Mouse (Mus musculus): ENCODE measurements around the gene Naglu.

DNA sequence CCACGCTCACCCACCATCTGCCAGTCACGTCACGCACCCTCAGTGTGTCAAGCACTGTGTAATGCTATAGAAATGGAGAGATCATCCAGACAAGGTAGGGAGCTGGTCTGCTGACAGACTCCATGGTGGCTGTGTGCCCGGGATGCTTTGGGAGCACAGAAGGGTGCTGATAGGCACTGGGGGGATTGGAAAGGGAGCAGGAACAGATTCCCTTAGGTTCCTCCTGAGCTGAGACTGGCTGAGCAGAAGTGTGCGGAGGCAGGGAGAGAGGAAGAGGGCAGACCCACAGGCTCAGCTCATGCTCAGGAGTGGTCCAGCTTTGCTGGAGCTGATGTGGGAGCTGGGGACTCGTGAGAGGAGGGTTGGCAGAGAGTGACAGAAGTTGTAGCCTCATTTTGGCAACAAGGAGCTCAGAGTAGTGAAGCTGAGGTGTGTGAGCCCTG is 18.7 kb upstream of the Naglu start:
- TF ChIP-seq CTCF (IDR thresholded peaks at IDR 0.05; ENCODE audit: borderline replicate concordance, extremely low read depth, insufficient read depth, insufficient read length) (no peak), POLR2A (IDR thresholded peaks at IDR 0.05; ENCODE audit: borderline replicate concordance, extremely low read depth, insufficient read depth, insufficient read length, poor library complexity, severe bottlenecking) (no peak)

All from brain, embryonic 14.5 days (tissue).